Mouse (Mus musculus) olfactory bulb, adult 2 months (tissue): ENCODE measurements around the gene Gm3164. TPM values are rescaled to one million over a fixed set of nuclear protein-coding genes. Genes with fewer than 3 reads are reported as not detected.
"Not testable (repeated sequence)": the region's sequence is repeated elsewhere in the genome, so short reads cannot be mapped to it uniquely, and the experiment has no call there.

Source experiments
- H3K27ac ChIP-seq: fragments of 200-500 bp; 2 replicates; pipeline ENCODE4 v1.5.1; 2012; ENCODE audit warnings: low read depth, low read length; ENCODE audit not compliant: insufficient read depth
- H3K4me1 ChIP-seq: fragments of 200-500 bp; 2 replicates; pipeline ENCODE4 v1.6.1; 2012; ENCODE audit warnings: low read length; ENCODE audit not compliant: control insufficient read depth, insufficient read depth
- H3K4me3 ChIP-seq: fragments of 200-500 bp; 2 replicates; pipeline ENCODE4 v1.5.1; 2012; ENCODE audit warnings: mild to moderate bottlenecking, low read depth, low read length, moderate library complexity; ENCODE audit not compliant: insufficient read depth
- WGBS: fragments of 180-500 bp; shearing (Covaris S2); methylation state at CpG from one replicate; pipeline ENCODE4 v1.1.7; 2018; 5-methylcytosine and 5-hydroxymethylcytosine counted together
- polyA plus RNA-seq: library from polyadenylated mRNA; stranded (reverse); fragments of >200 nt; gene quantifications from 2 replicates; pipeline ENCODE4 v1.2.4, GENCODE M21; 2012; ENCODE audit warnings: low replicate concordance; ENCODE audit not compliant: missing spikeins, insufficient read depth, insufficient read length

Gene Gm3164
- not detected in 2 replicates for polyA plus RNA-seq

DNA sequence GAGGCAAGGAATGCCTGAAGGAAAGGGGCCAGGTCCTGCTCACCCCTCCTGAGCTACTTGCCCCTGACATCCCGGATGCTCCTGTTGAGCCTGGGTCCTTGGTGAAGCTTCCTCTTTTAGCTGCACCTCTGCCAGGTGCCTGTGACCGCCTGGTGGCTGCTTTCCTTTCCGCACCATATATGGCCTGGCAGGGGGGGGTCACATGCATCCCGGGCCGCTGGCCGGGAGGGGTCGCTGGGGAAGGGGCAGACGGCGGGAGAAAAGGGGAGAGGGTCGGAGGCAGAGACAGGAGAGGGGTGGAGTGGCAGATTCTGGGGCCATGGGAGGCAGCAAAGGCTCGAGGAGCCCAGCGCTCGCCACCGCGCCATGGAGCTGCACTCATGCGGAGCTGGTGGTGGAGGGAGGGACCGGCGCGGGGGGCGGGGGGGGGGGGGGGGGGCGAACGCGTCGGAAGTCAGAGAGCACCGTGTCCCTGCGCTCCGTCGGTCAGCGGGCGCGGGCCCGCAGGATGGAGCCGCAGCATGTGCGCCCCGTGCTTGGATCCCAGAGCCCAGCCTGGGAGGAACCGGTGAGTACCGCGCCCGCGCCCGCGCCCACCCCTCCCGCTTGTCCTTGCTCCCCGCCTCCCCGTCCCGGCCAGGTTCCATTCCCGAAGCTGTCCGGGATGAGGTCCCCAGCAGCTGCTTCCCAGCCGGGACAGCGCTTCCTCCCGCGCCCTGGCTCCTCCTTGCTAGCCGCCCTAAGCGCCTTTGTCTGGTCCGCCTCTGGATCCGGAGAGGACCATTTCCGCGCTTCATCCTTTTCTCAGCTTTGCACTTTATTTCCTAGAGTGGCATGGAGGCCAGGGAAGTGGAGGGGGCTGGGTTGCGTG is at the start of gene Gm3164:
Gene Gm3164 (plus strand): TSS at position 484 of the 871 bp plus-strand sequence.
- WGBS, result 2% methylated on average over 32 of the region's 59 CpGs
- not testable (repeated sequence) for H3K27ac ChIP-seq, H3K4me1 ChIP-seq
- H3K4me3 ChIP-seq, result peak within 1 kb of the TSS; percentile 30; the same call in 1 of the 2 replicates

DNA sequence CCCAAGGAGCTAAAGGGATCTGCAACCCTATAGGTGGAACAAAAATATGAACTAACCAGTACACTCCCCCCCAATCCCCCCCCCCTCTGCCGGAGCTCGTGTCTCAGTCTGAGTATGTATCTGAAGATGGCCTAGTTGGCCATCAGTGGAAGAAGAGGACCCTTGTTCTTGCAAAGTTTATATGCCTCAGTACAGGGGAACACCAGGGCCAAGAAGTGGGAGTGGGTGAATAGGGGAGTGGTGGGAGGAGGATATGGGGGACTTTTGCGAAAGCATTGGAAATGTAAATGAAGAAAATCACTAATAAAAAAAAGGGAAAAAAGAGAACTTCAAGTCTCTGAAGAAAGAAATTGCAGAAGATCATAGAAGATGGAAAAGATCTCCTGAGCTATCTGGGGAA is 46.3 kb upstream of the Gm3164 start:
- H3K27ac ChIP-seq, H3K4me1 ChIP-seq, H3K4me3 ChIP-seq: not testable (repeated sequence)
- WGBS, result 88% methylated on average over 3 of the region's 3 CpGs

DNA sequence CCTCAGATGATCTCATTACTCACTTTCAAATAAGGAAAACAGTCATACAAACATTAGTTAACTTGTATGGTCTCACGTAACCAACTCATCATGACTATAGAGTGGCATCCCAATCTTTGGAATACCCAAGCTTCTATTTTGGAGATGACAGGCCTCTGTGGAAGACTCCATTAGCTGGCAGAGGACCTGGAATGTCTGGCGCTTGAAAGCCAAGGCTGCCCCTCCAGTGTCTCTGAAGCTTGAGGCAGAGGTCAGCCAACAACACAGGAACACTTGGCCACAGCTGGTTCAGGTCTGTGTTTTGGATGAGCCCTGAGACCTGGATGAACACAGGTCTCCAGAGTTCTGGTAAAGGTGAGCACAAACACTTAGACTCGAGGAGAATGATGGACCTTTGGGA is 45.6 kb upstream of the Gm3164 start:
- not testable (repeated sequence) for H3K27ac ChIP-seq, H3K4me1 ChIP-seq, H3K4me3 ChIP-seq
- 82% methylated on average over 3 of the region's 3 CpGs for WGBS

DNA sequence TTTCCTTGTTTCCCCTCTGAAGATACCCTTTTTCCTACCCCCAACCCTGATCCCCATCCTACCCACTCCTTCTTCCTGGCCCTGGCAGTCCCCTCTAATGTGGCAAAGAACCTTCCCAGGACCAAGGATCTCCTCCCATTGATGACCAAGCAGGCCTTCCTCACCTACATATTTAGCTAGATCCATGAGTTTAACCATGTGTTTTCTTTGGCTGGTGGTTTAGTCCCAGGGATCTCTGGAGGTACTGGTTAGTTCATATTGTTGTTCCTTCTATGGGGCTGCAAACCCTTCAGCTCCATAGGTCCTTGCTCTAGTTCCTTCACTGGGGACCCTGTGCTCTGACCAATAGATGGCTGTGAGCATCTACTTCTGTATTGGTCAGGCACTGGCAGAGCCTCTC is 37.4 kb upstream of the Gm3164 start:
- not testable (repeated sequence) for H3K4me1 ChIP-seq, H3K27ac ChIP-seq, H3K4me3 ChIP-seq

DNA sequence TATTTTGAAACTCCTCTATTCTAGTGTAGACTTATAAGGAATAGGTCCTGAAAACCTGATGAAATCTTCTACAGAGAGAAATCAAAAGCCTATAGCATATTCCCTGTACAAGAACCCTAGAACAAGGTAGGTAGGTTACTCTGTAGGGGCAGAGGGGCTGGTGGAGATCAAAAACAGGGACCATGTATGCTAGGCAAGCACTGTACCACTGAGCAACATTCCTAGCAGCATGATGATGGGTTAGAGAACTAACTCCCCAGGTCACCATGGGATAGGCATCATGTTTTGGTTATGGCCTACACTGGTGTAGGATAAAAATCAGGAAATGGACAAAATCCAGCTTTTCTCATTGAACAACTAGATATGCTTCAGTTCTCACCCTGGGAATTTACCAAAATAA is 29.6 kb upstream of the Gm3164 start:
- not testable (repeated sequence) for H3K4me1 ChIP-seq, H3K27ac ChIP-seq, H3K4me3 ChIP-seq

DNA sequence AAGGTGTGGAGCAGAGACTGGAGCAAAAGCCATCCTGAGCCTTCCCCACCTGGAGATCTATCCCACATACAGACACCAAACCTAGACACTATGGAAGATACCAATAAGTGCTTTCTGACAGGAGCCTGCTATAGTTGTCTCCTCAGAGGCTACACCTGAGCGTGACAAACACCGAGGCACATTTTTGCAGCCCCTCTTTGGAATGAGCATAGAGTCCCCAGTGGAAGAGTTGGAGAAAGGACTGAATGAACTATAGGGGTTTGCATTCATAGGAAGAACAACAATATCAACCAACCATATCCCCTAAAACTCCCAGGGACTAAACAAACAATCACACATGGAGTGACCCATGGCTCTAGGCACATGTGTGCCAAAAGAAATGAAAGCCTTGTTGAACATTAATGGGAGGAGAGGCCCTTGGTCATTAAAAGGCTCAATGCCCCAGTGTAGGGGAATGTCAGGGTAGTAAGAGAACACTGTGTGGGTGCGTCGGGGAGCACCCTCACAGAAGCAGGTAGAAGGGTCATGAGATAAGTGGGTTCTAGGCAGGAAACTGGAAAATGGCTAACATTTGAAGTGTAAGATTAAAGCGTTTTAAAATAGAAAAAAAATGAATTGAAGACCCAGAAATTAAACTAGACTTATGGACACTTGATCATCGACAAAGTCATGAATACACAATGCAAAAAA is 22.3 kb upstream of the Gm3164 start:
- not testable (repeated sequence) for H3K4me1 ChIP-seq, H3K27ac ChIP-seq, H3K4me3 ChIP-seq
- 94% methylated on average over 4 of the region's 6 CpGs for WGBS

DNA sequence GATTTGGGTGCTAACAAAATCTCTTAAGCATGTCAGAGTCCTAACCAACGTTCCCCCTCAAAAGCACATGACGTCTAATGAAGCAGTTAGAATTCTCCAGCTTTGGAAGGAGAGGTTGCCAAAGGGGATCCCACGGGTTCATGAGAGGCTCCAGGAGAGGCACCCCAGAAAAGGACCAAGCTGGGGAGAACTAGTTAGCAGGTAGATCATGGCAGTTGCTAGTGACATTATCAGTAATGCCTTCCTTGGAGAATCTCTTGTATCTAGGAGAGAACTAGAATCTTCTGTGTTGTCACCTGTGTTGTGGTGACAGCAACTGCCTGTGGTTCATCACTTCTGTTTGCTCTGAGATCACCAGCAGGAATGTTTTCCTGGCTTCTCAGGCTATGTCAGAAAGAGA is 18.0 kb upstream of the Gm3164 start, which contains the start of gene Gm3159:
Gene Gm3159 (plus strand): TSS at position 301 of the 400 bp plus-strand sequence.
- not testable (repeated sequence) for H3K4me3 ChIP-seq, H3K4me1 ChIP-seq, H3K27ac ChIP-seq
- WGBS, result 77% methylated on average over 2 of the region's 3 CpGs

DNA sequence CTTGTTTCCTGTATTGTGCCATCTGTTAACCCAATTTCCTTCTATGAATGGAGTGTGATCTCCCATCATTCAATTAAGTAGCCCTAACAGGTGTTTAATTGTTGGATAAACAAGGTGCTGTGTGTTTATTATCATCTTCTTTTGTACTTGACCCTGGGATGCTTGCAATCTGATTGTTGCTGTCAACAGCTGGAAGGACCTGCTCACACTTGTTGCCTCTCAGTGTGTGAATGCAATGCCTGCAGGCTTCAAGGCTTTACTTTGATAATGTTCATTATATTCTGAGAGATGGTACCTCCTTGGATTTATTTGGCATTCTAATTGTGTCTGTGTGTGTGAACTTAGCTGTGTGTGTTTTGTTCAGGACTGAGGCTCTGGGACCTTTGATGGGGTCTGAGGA is 16.6 kb upstream of the Gm3164 start:
- not testable (repeated sequence) for H3K4me3 ChIP-seq, H3K4me1 ChIP-seq, H3K27ac ChIP-seq

DNA sequence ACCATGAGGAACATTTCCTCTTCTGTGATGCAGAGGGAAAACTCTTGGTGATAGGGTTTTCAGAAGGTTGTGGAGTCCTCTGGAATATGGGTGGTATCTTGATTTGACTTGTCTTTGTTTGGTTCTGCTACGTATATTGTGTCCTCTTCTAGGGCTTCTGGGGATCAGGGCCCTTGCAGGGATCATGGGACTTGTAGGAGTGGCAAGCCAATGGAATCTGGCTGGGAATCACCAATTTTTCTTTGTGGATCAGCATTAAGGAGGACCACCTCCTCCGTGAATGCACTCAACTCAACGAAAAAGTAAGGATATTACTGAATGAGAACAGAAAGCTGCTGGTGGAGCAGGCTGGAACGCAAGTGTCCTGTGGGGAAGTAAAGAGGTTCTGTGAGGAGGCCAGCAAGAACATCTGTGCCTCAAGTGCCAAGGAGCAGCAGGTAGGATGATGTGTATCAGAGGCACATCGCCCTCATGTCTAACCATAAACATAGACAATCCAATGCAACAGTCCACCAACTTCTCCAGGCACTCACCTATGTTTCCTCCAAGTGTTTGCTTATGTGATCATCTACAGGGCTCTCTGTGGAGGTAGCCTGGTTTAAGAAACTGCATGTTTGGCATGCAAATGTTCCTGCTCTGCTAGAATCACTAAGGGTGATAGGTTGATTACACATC is 15.0 kb upstream of the Gm3164 start:
- not testable (repeated sequence) for H3K4me1 ChIP-seq, H3K4me3 ChIP-seq, H3K27ac ChIP-seq
- 90% methylated on average over 5 of the region's 5 CpGs for WGBS

DNA sequence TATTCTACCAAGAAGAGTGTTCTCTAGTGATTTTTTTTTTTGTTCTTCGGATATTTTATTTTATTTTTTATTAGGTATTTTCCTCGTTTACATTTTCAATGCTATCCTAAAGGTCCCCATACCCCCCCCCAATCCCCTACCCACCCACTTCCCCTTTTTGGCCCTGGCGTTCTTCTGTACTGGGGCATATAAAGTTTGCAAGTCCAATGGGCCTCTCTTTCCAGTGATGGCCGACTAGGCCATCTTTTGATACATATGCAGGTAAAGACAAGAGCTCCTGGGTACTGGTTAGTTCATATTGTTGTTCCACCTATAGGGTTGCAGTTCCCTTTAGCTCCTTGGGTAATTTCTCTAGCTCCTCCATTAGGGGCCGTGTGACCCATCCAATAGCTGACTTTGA is 14.0 kb upstream of the Gm3164 start:
- WGBS, result 84% methylated on average over 5 of the region's 5 CpGs
- not testable (repeated sequence) for H3K4me1 ChIP-seq, H3K4me3 ChIP-seq, H3K27ac ChIP-seq

DNA sequence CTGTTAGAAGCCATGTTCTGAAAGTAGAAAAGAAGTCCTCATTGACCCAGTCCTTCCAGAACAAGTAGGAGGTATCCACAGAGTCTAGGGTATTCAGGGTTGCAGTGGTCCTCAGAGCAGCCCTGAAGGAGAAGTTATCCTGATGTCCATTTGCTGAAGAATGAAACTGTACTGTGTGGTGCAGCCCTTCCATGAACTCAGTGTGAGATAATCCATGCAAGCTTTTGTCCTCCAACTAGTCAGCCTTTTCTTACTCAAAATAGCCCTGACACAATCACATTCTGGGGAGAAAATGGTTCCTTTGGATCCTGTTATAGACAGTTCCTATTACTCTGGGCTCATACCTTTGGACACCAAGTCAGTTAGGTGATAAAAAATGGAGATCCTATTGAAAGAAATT is 11.4 kb upstream of the Gm3164 start:
- not testable (repeated sequence) for H3K4me3 ChIP-seq, H3K4me1 ChIP-seq, H3K27ac ChIP-seq

DNA sequence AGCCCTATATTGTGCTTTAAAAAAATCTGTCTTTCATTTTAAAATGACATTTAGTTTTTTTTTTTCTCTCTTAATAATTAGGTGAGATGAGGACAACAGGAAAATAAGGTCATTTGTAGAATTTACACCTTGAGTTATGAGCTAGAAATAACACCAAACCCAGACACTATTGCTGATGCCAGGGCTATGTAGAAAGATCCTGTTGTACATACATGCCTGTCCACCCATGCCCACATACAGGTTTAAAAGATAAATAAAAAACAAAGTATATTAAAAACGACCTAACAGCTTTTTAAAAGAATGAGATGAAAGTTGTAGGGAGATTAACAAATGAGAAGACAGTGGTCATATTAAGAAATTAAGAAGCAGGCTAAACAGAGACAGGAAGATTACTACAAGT is 5.3 kb upstream of the Gm3164 start:
- whole genome bisulfite sequencing, result 61% methylated on average over 1 of the region's 1 CpGs
- H3K27ac ChIP-seq, H3K4me3 ChIP-seq, H3K4me1 ChIP-seq: not testable (repeated sequence)

DNA sequence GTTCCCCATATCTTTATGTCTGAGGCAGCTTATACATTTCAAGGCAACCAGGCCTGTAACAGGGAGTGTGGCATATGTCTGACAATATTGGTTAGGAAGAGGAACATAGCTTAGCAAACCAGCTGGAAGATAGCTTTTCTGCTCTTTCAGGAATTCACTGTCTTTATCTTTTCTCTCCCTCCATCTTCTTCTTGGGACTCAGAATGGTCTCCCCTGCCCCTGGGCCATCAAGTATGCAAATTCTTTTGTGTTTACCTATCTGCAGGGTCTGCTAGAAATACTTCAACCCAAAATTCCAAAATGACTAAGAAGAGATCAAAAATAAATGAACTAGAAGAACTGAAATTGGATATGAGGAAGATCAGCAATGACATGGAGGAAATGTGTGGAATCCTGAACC is 15.4 kb downstream of the Gm3164 start, which contains the start of gene Gm3173:
Gene Gm3173 (plus strand): TSS at position 301 of the 400 bp plus-strand sequence.
- not testable (repeated sequence) for H3K27ac ChIP-seq, H3K4me1 ChIP-seq, H3K4me3 ChIP-seq

DNA sequence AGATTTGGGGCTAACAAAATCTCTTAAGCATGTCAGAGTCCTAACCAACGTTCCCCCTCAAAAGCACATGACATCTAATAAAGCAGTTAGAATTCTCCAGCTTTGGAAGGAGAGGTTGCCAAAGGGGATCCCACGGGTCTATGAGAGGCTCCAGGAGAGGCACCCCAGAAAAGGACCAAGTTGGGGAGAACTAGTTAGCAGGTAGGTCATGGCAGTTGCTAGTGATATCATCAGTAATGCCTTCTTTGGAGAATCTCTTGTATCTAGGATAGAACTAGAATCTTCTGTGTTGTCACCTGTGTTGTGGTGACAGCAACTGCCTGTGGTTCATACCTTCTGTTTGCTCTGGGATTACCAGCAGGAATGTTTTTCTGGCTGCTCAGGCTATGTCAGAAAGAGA is 66.2 kb downstream of the Gm3164 start, which contains the start of gene Gm3182:
Gene Gm3182 (plus strand): TSS at position 301 of the 400 bp plus-strand sequence.
- not testable (repeated sequence) for H3K27ac ChIP-seq, H3K4me3 ChIP-seq, H3K4me1 ChIP-seq
- 86% methylated on average over 1 of the region's 2 CpGs for WGBS
